Mouse (Mus musculus) liver, embryonic 11.5 days (tissue): ENCODE results near the gene Map4k3. TPM values are rescaled to one million over a fixed set of nuclear protein-coding genes. Genes with fewer than 3 reads are reported as not detected.

Source experiments
- ATAC-seq: fragments of 200-750 bp; cut with Nextera tagmentation; replicated peaks from 2 replicates; pipeline ENCODE4 v1.8.0; 2017; ENCODE audit warnings: moderate number of reproducible peaks, mild to moderate bottlenecking, moderate TSS enrichment, moderate library complexity; ENCODE audit not compliant: low FRiP score
- DNase-seq: peaks from one replicate; pipeline ENCODE4 v3.0.0-alpha.2; 2017; ENCODE audit warnings: low spot score
- H3K27ac ChIP-seq: fragments of 300-500 bp; sonication (generic); 2 replicates; pipeline ENCODE4 v1.5.1; 2014; ENCODE audit warnings: mild to moderate bottlenecking, low read depth, low read length, control low read depth
- H3K27me3 ChIP-seq: fragments of 300-500 bp; sonication (generic); replicated peaks from 2 replicates; pipeline ENCODE4 v1.6.1; 2014; ENCODE audit warnings: low read length, mixed read lengths; ENCODE audit not compliant: control insufficient read depth, insufficient read depth
- H3K36me3 ChIP-seq: fragments of 300-500 bp; sonication (generic); 2 replicates; pipeline ENCODE4 v1.6.1; 2014; ENCODE audit warnings: mild to moderate bottlenecking, low read length, moderate library complexity, mixed read lengths; ENCODE audit not compliant: control insufficient read depth, insufficient read depth
- H3K4me1 ChIP-seq: fragments of 300-500 bp; sonication (generic); replicated peaks from 2 replicates; pipeline ENCODE4 v1.6.1; 2014; ENCODE audit warnings: low read length, mixed read lengths; ENCODE audit not compliant: control insufficient read depth, insufficient read depth
- H3K4me2 ChIP-seq: fragments of 300-500 bp; sonication (generic); 2 replicates; pipeline ENCODE4 v1.6.1; 2014; ENCODE audit warnings: mild to moderate bottlenecking, control low read depth, moderate library complexity
- H3K4me3 ChIP-seq: fragments of 300-500 bp; sonication (generic); 2 replicates; pipeline ENCODE4 v1.5.1; 2014; ENCODE audit warnings: low read depth, low read length, control low read depth
- H3K9ac ChIP-seq: fragments of 300-500 bp; sonication (generic); 2 replicates; pipeline ENCODE4 v1.6.1; 2014; ENCODE audit warnings: low read depth, low read length, control low read depth
- H3K9me3 ChIP-seq: fragments of 300-500 bp; sonication (generic); 2 replicates; pipeline ENCODE4 v1.6.1; 2016; ENCODE audit warnings: low read length, inconsistent platforms, mixed read lengths; ENCODE audit not compliant: control insufficient read depth
- WGBS: fragments of 180-500 bp; shearing (Covaris S2); extraction: QIAGEN DNeasy Blood & Tissue Kit; methylation state at CpG from one replicate; pipeline ENCODE4 v1.1.7; 2014; 5-methylcytosine and 5-hydroxymethylcytosine counted together
- polyA plus RNA-seq: library from polyadenylated mRNA; unstranded; fragments of >200 nt; fragmentation: Nextera tagmentation; extraction: Ambion mirVana; gene quantifications from 2 replicates; pipeline ENCODE4 v1.2.1, GENCODE M21; 2014

Gene Map4k3
- polyA plus RNA-seq, 1 experiment from 2014 or later = 9.9 TPM

DNA sequence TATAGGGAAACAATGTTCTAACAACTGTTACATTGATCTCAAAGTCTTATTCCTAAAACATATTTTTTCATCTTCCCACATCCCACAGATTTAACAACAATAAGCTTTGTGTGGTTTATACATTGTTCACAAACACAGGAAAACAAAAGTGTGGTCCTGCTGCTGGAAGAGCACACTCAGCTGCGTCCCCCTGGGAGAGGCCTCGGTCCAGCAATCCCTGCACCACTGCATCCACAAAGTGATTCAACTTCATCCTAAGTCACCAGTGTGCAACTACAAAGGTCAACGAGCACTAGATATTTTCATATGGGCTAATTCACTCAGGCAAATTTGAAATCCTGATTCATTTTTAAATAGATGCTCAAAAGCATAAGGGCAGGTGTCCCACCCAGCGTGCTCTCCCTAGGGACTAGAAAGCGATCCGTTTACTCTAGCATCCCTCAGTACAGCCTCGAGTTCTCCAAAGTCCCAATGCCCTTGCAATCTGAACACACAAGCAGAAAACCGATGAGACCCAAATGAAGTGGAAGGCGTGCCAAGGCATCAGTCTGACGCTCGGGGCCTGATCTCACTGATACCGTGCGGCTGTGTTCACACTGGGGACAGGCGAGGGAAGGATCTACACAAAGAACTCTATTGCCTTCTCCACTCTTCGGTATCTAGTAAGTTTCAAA lies 67.4 kb downstream of the Map4k3 start:
- DNase-seq = no peak
- 89% methylated on average over 15 of the region's 15 CpGs for WGBS
- H3K27me3 ChIP-seq = no peaks in the 10 kb centered on the region
- no peaks in the 10 kb centered on the region for H3K36me3 ChIP-seq
- H3K4me3 ChIP-seq = no peak overlapping the region
- H3K9ac ChIP-seq = no peak overlapping the region
- H3K4me1 ChIP-seq = no peaks in the 10 kb centered on the region
- ATAC-seq = no peak
- H3K9me3 ChIP-seq = no peaks in the 10 kb centered on the region
- no peak overlapping the region for H3K4me2 ChIP-seq
- no peak overlapping the region for H3K27ac ChIP-seq

GRCm38 (mm10) chr17:80660234-80660633 lies 68.1 kb downstream of the Map4k3 start:
- H3K4me1 ChIP-seq = no peaks in the 10 kb centered on the region
- H3K4me3 ChIP-seq = no peak overlapping the region
- WGBS = 82% methylated on average over 2 of the region's 2 CpGs
- no peaks in the 10 kb centered on the region for H3K36me3 ChIP-seq
- H3K27me3 ChIP-seq = no peaks in the 10 kb centered on the region
- no peak overlapping the region for H3K9ac ChIP-seq
- no peaks in the 10 kb centered on the region for H3K9me3 ChIP-seq
- DNase-seq (no peak), ATAC-seq (no peak)
- H3K27ac ChIP-seq = no peak overlapping the region
- no peak overlapping the region for H3K4me2 ChIP-seq

- ATAC-seq (no peak), DNase-seq (no peak)
- H3K9ac ChIP-seq = no peak overlapping the region
- no peak overlapping the region for H3K4me2 ChIP-seq
- no peaks in the 10 kb centered on the region for H3K27me3 ChIP-seq
- no peak overlapping the region for H3K4me3 ChIP-seq
- H3K36me3 ChIP-seq = no peaks in the 10 kb centered on the region
- H3K27ac ChIP-seq = no peak overlapping the region
- 89% methylated on average over 5 of the region's 5 CpGs for WGBS
- H3K4me1 ChIP-seq = no peaks in the 10 kb centered on the region
- H3K9me3 ChIP-seq = no peaks in the 10 kb centered on the region
Measured at GRCm38 (mm10) chr17:80659821-80660220, 68.5 kb downstream of the Map4k3 start.

DNA sequence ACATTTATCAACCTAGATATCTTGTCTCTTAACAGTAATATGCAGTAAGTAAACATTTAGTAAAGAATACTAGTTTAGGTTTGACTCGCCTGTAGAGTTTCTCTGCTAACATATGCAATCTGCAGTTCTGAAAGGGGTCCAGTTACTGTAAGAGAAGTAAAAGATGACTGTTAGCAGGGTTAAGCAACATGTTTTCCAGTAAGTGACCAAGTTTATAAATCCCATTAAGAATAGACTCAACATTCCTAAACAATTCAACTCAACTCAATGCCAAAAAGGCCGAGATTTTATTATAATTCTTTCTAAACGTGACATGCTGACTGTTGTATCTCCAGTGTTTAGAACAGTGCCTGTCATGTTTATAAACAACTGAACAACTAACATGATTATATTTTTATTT lies 74.0 kb downstream of the Map4k3 start:
- H3K27me3 ChIP-seq = no peaks in the 10 kb centered on the region
- DNase-seq (no peak), ATAC-seq (no peak)
- H3K4me1 ChIP-seq = no peaks in the 10 kb centered on the region
- H3K9me3 ChIP-seq = no peaks in the 10 kb centered on the region
- H3K9ac ChIP-seq = no peak overlapping the region
- no peak overlapping the region for H3K4me2 ChIP-seq
- no peak overlapping the region for H3K27ac ChIP-seq
- no peaks in the 10 kb centered on the region for H3K36me3 ChIP-seq
- no peak overlapping the region for H3K4me3 ChIP-seq
- WGBS = 86% methylated on average over 3 of the region's 3 CpGs

DNA sequence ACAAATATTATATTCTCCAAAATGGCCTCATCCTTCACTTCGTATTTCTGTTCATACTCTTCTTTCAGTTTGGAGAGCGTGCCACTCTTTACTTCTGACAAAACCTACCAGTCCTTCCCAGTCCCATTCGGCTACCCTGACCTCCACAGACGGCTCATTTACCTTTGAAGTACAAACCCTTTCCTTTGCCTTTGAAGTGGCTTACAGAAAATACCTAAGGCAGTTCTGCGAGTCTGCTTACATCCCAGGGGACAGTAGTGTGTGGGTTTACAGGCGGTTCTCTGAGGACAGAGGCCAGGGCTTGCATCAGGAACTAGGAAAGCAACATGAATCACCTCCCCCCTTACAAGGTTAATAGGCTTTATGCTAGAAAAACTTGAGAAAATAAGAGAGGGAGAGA lies 75.5 kb downstream of the Map4k3 start:
- Histone ChIP-seq H3K4me1 (no peaks in the 10 kb centered on the region), H3K4me2 (no peak overlapping the region), H3K36me3 (peaks cover 3% of the 10 kb centered on the region; the same call in 1 of the 2 replicates), H3K9ac (no peak overlapping the region), H3K4me3 (no peak overlapping the region), H3K9me3 (no peaks in the 10 kb centered on the region), H3K27ac (no peak overlapping the region), H3K27me3 (no peaks in the 10 kb centered on the region)
- 70% methylated on average over 6 of the region's 6 CpGs for WGBS
- DNase-seq (no peak), ATAC-seq (no peak)

DNA sequence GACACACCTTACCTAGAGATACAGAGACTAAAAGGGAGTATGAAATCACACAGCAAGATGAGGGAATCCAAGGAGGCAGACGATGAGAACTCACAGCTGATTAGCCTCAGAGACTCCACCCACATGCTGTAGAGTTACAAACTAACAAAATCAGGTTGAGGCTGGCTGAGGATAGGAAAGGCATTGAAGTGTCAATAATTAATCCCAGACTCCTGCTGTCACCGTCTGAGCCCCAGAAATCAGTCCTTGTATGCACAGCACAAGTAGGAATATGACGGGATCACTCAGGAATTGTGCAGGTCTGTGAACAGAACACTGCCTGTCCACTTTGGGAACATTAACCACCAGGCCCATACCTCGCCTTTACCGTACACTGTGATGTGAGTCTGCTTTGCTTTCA lies 81.4 kb downstream of the Map4k3 start:
- Histone ChIP-seq H3K4me1 (no peaks in the 10 kb centered on the region), H3K4me3 (no peak overlapping the region), H3K27me3 (no peaks in the 10 kb centered on the region), H3K9me3 (no peaks in the 10 kb centered on the region), H3K27ac (no peak overlapping the region), H3K36me3 (peaks cover 7% of the 10 kb centered on the region; the same call in 1 of the 2 replicates), H3K4me2 (no peak overlapping the region), H3K9ac (no peak overlapping the region)
- ATAC-seq (no peak), DNase-seq (no peak)
- 76% methylated on average over 5 of the region's 5 CpGs for WGBS

DNA sequence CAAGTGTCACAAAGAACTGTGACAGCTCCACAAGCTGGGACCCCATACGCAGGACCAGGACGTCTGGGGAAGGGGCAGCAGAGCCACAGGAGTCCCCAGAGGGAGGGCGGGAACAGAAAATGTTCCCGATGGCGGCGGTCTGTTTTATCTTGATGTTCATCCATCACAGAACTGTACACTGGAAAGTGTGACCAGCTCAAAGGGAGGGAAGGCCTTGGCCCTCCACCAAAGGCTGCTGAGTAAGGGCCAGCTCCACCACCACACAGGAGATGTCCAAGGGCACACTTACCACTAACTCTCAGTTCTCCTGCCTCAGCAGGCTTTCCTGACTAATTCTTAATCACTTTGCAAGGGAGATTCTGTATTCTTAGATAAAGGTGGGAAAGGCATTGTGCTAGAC lies 82.2 kb downstream of the Map4k3 start:
- Histone ChIP-seq H3K4me2 (no peak overlapping the region), H3K36me3 (peaks cover 7% of the 10 kb centered on the region; the same call in 1 of the 2 replicates), H3K27me3 (no peaks in the 10 kb centered on the region), H3K27ac (no peak overlapping the region), H3K4me3 (no peak overlapping the region), H3K9ac (no peak overlapping the region), H3K4me1 (no peaks in the 10 kb centered on the region), H3K9me3 (no peaks in the 10 kb centered on the region)
- DNase-seq (no peak), ATAC-seq (no peak)
- WGBS = 78% methylated on average over 6 of the region's 6 CpGs

GRCm38 (mm10) chr17:80645694-80646034 lies 82.6 kb downstream of the Map4k3 start:
- 92% methylated on average over 8 of the region's 8 CpGs for WGBS
- peaks cover 7% of the 10 kb centered on the region; the same call in 1 of the 2 replicates for H3K36me3 ChIP-seq
- no peaks in the 10 kb centered on the region for H3K9me3 ChIP-seq

GRCm38 (mm10) chr17:80644983-80645693 lies 83.1 kb downstream of the Map4k3 start:
- Histone ChIP-seq H3K9ac (no peak overlapping the region), H3K9me3 (no peaks in the 10 kb centered on the region), H3K4me2 (no peak overlapping the region), H3K4me1 (no peaks in the 10 kb centered on the region), H3K27ac (no peak overlapping the region), H3K27me3 (no peaks in the 10 kb centered on the region), H3K36me3 (peaks cover 7% of the 10 kb centered on the region; the same call in 1 of the 2 replicates), H3K4me3 (no peak overlapping the region)
- ATAC-seq (no peak), DNase-seq (no peak)
- WGBS = 93% methylated on average over 14 of the region's 14 CpGs

More at GRCm38 (mm10) chr17:80645694-80646034, 82.6 kb downstream of the Map4k3 start:
- DNase-seq (no peak), ATAC-seq (no peak)
- no peaks in the 10 kb centered on the region for H3K27me3 ChIP-seq
- no peak overlapping the region for H3K4me2 ChIP-seq
- H3K27ac ChIP-seq = no peak overlapping the region
- no peak overlapping the region for H3K9ac ChIP-seq
- H3K4me3 ChIP-seq = no peak overlapping the region
- H3K4me1 ChIP-seq = no peaks in the 10 kb centered on the region
